In genomic region chr11:95337129-95337813, GRCm38 (mm10) we compare ENCODE assay signal across 8 mouse cellular contexts. TPM values are rescaled to one million over a fixed set of nuclear protein-coding genes. Genes with fewer than 3 reads are reported as not detected.
DNase-seq lines count a peak whose midpoint lies in the region; ATAC-seq and TF ChIP-seq lines count a peak whose summit lies in the region.

No protein-coding gene starts in this region.

- H3K4me2 ChIP-seq in embryonic facial prominence, embryonic 11.5 days (ENCODE audit: low read depth, low read length): peak overlapping the region; percentile 68
- H3K4me2 ChIP-seq in liver, embryonic 14.5 days (ENCODE audit: low read depth): peak overlapping the region; percentile 98
- peak overlapping the region; percentile 66 for H3K4me2 ChIP-seq in stomach, embryonic 14.5 days (replicated peaks; ENCODE audit: low read depth, low read length)

- TF ChIP-seq EP300 in liver, embryonic 14.5 days (IDR thresholded peaks at IDR 0.05; ENCODE audit: low read depth): no peak; the same call in 1 of the 2 replicates

- no peak for ATAC-seq in frontal cortex, adult (ENCODE audit: low TSS enrichment)
- peak; percentile 74 for ATAC-seq in embryonic facial prominence, embryonic 11.5 days (replicated peaks; ENCODE audit: insufficient number of reproducible peaks, low FRiP score, low TSS enrichment, low read depth)
- ATAC-seq in liver, embryonic 14.5 days (ENCODE audit: insufficient read depth): peak; percentile 12
- ATAC-seq in stomach, embryonic 14.5 days (ENCODE audit: insufficient number of reproducible peaks, insufficient read depth, low FRiP score, low read depth): peak; percentile 63

- H3K36me3 ChIP-seq in embryonic facial prominence, embryonic 11.5 days (replicated peaks; ENCODE audit: control insufficient read depth, insufficient read depth, low read depth, low read length): no peaks in the 10 kb centered on the region
- peaks cover 23% of the 10 kb centered on the region for H3K36me3 ChIP-seq in liver, embryonic 14.5 days (replicated peaks; ENCODE audit: control insufficient read depth, insufficient read depth, low read depth)
- H3K36me3 ChIP-seq in stomach, embryonic 14.5 days (ENCODE audit: control insufficient read depth, insufficient read depth, low read length): no peaks in the 10 kb centered on the region

- H3K9ac ChIP-seq in embryonic facial prominence, embryonic 11.5 days (replicated peaks; ENCODE audit: low read length): peak overlapping the region; percentile 84
- H3K9ac ChIP-seq in liver, embryonic 14.5 days (replicated peaks): peak overlapping the region; percentile 99
- H3K9ac ChIP-seq in stomach, embryonic 14.5 days (replicated peaks; ENCODE audit: low read depth, low read length): peak overlapping the region; percentile 79

- peak overlapping the region; percentile 43 for H3K27ac ChIP-seq in embryonic facial prominence, embryonic 11.5 days (replicated peaks; ENCODE audit: low read depth, low read length)
- H3K27ac ChIP-seq in liver, embryonic 14.5 days: peak overlapping the region; percentile 100
- peak overlapping the region; percentile 77 for H3K27ac ChIP-seq in stomach, embryonic 14.5 days (ENCODE audit: low read length)

- H3K4me3 ChIP-seq in embryonic facial prominence, embryonic 11.5 days (ENCODE audit: low read depth, low read length): peak overlapping the region; percentile 94
- H3K4me3 ChIP-seq in liver, embryonic 14.5 days (ENCODE audit: insufficient read depth in 1 of 2, low read depth in 2 of 2, low read length in 2 of 2): peak overlapping the region; percentile 96 to 97
- peak overlapping the region; percentile 92 for H3K4me3 ChIP-seq in stomach, embryonic 14.5 days (ENCODE audit: low read depth, low read length)

- H3K27me3 ChIP-seq in embryonic facial prominence, embryonic 11.5 days (ENCODE audit: control insufficient read depth, insufficient read depth, low read length): no peaks in the 10 kb centered on the region
- no peaks in the 10 kb centered on the region for H3K27me3 ChIP-seq in liver, embryonic 14.5 days (ENCODE audit: control insufficient read depth, insufficient read depth, low read length)
- H3K27me3 ChIP-seq in stomach, embryonic 14.5 days (ENCODE audit: control insufficient read depth, insufficient read depth, low read length): no peaks in the 10 kb centered on the region

- no peaks in the 10 kb centered on the region; the same call in 1 of the 2 replicates for H3K4me1 ChIP-seq in embryonic facial prominence, embryonic 11.5 days (ENCODE audit: control insufficient read depth, insufficient read depth, low read length)
- H3K4me1 ChIP-seq in liver, embryonic 14.5 days (replicated peaks; ENCODE audit: control insufficient read depth in 2 of 2, insufficient read depth in 2 of 2, low read length in 1 of 2): peaks cover 48 to 65% of the 10 kb centered on the region in 2 experiments
- H3K4me1 ChIP-seq in stomach, embryonic 14.5 days (ENCODE audit: control insufficient read depth, insufficient read depth, low read length): peaks cover 24% of the 10 kb centered on the region

- peak; percentile 16 to 39 for DNase-seq in frontal cortex, adult 2 months (ENCODE audit: extremely low spot score in 1 of 2, low spot score in 1 of 2)
- peak; percentile 82 for DNase-seq in embryonic facial prominence, embryonic 11.5 days (ENCODE audit: low spot score)
- DNase-seq in heart, adult 8-10 months (ENCODE audit: low spot score): peak; percentile 61
- peak; percentile 62 for DNase-seq in kidney, adult 18-20 months
- peak in 2 of 3 experiments; percentile 59 to 60 for DNase-seq in liver, embryonic 14.5 days (ENCODE audit: low read depth in 3 of 3, low spot score in 3 of 3)
- peak; percentile 72 for DNase-seq in naive thymus-derived CD4-positive, alpha-beta T cell, adult 2 months (ENCODE audit: low read depth)

- no peak for TF ChIP-seq CTCF in liver, embryonic 14.5 days (IDR thresholded peaks at IDR 0.05; ENCODE audit: low read depth)

- WGBS in embryonic facial prominence, embryonic 11.5 days: under 1% methylated on average over 49 of the region's 50 CpGs
- under 1% methylated on average over 50 of the region's 50 CpGs for WGBS in liver, embryonic 14.5 days (ENCODE audit: insufficient replicate concordance)
- WGBS in stomach, embryonic 14.5 days: under 1% methylated on average over 49 of the region's 50 CpGs

- no peaks in the 10 kb centered on the region for H3K9me3 ChIP-seq in embryonic facial prominence, embryonic 11.5 days (replicated peaks; ENCODE audit: control insufficient read depth, low read length)
- no peaks in the 10 kb centered on the region for H3K9me3 ChIP-seq in liver, embryonic 14.5 days (ENCODE audit: control insufficient read depth, low read length)
- H3K9me3 ChIP-seq in stomach, embryonic 14.5 days (ENCODE audit: control insufficient read depth, low read depth, low read length): no peaks in the 10 kb centered on the region

RNA-seq across cellular contexts. Expression of gene Fam117a, which starts 0.5 kb away (rescaled TPM):
- 11.4 and 12.5 TPM in 2 replicates for polyA plus RNA-seq in frontal cortex, adult 2 months (2012; rRNA removed)
- polyA plus RNA-seq in embryonic facial prominence, embryonic 11.5 days (2014; fragmentation: Nextera tagmentation; extraction: Ambion mirVana): 14.1 and 15.0 TPM in 2 replicates
- 1 to 10 TPM; 5.1 to 6.6 (median 6.0) TPM for total RNA-seq in heart, adult 8-10 months (2022)
- 103 and 114 TPM in 2 replicates for polyA plus RNA-seq in liver, embryonic 14.5 days (2012; rRNA removed)
- 71.6 and 80.9 TPM in 2 replicates for polyA plus RNA-seq in liver, embryonic 14.5 days (2014; fragmentation: Nextera tagmentation; extraction: Ambion mirVana)
- polyA plus RNA-seq in stomach, embryonic 14.5 days (2014; fragmentation: Nextera tagmentation; extraction: Ambion mirVana): 14.3 and 15.7 TPM in 2 replicates

RNA-seq across cellular contexts. Expression of gene Kat7, which starts 27.2 kb away (rescaled TPM):
- polyA plus RNA-seq in frontal cortex, adult 2 months (2012; rRNA removed): 55.2 and 55.4 TPM in 2 replicates
- 81.9 and 87.9 TPM in 2 replicates for polyA plus RNA-seq in embryonic facial prominence, embryonic 11.5 days (2014; fragmentation: Nextera tagmentation; extraction: Ambion mirVana)
- 10 to 100 TPM; 27.2 to 37.8 (median 32.3) TPM for total RNA-seq in heart, adult 8-10 months (2022)
- 16.3 and 19.4 TPM in 2 replicates for polyA plus RNA-seq in liver, embryonic 14.5 days (2012; rRNA removed)
- polyA plus RNA-seq in liver, embryonic 14.5 days (2014; fragmentation: Nextera tagmentation; extraction: Ambion mirVana): 23.6 and 26.7 TPM in 2 replicates
- polyA plus RNA-seq in stomach, embryonic 14.5 days (2014; fragmentation: Nextera tagmentation; extraction: Ambion mirVana): 60.8 and 63.1 TPM in 2 replicates

RNA-seq across cellular contexts. Expression of gene Slc35b1, which starts 47.2 kb away (rescaled TPM):
- polyA plus RNA-seq in frontal cortex, adult 2 months (2012; rRNA removed): 78.3 and 78.6 TPM in 2 replicates
- polyA plus RNA-seq in embryonic facial prominence, embryonic 11.5 days (2014; fragmentation: Nextera tagmentation; extraction: Ambion mirVana): 125 and 134 TPM in 2 replicates
- 10 to 100 TPM; 35.4 to 42.2 (median 36.5) TPM for total RNA-seq in heart, adult 8-10 months (2022)
- 24.1 and 24.6 TPM in 2 replicates for polyA plus RNA-seq in liver, embryonic 14.5 days (2012; rRNA removed)
- 37.4 and 44.9 TPM in 2 replicates for polyA plus RNA-seq in liver, embryonic 14.5 days (2014; fragmentation: Nextera tagmentation; extraction: Ambion mirVana)
- polyA plus RNA-seq in stomach, embryonic 14.5 days (2014; fragmentation: Nextera tagmentation; extraction: Ambion mirVana): 91.0 and 98.1 TPM in 2 replicates

Comparison
In these comparisons a context has a peak if more than half of its experiments do, and no peak if none do; other contexts are left out.
1. DNase-seq: peak in every context shown above with its lines; median percentile 82 in embryonic facial prominence, embryonic 11.5 days; 72 in naive thymus-derived CD4-positive, alpha-beta T cell, adult 2 months; 62 in kidney, adult 18-20 months; 61 in heart, adult 8-10 months; 60 in liver, embryonic 14.5 days; 28 in frontal cortex, adult 2 months.
2. H3K27ac ChIP-seq: peak in every context shown above with its lines; median percentile 100 in liver, embryonic 14.5 days; 77 in stomach, embryonic 14.5 days; 43 in embryonic facial prominence, embryonic 11.5 days.